Mouse (Mus musculus): ENCODE measurements around the gene Erich6b. TPM values are rescaled to one million over a fixed set of nuclear protein-coding genes. Genes with fewer than 3 reads are reported as not detected.

Erich6b gene
- polyA plus RNA-seq, 1 experiment from 2014 or later, result not detected

DNA sequence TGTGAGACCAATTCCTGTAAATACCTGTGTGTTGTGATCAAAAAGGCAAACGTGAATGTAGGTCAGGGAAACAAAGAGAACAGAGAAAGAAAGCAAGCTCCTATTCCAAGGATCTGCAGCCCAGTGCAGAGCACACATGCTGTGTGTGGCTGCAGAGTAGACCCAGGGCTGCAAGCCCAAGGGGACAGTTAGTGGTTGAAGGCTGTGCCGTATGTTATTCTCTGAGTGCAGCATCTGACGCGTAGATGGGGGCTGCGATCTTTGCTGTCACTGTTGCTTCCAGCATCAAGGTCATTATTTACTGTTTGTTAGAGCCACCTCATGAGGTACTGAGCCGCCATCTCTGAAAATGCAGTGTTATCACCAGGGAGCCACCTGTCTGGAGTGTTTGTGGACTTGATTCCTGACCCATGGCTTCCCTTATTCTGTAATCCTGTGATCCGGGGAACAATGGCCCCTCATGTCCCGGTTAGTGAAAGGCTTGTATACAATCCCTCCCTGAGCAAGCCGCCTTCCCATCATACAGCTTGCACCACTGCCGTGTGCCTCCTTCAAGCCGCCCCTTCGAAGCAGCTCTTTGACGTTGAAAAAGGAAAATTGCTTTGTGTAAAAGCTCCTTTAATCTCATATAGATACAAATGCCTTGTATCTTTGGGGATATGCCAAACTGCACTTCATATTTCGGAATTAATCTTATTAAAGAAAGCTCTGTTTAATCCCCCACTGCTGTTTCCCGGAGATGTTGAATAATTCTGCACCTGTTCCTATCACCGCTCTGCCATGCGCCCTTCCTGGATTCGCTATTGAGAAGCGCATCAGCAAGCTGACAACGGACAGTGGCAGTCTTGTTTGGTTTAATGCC lies 5.1 kb downstream of the Erich6b start:
- Histone ChIP-seq H3K27ac (peak overlapping the region; percentile 40), H3K9me3 (replicated peaks) (no peaks in the 10 kb centered on the region), H3K27me3 (no peaks in the 10 kb centered on the region), H3K4me3 (no peak overlapping the region), H3K9ac (0 out of 2 replicates have a peak overlapping the region, but pooled peaks have one; percentile 16), H3K36me3 (ENCODE audit: poor library complexity, severe bottlenecking) (no peaks in the 10 kb centered on the region), H3K4me1 (peaks cover 18% of the 10 kb centered on the region), H3K4me2 (peak overlapping the region; percentile 32)
- peak; percentile 70 for ATAC-seq
- WGBS, result 21% methylated on average over 20 of the region's 20 CpGs

- no peak overlapping the region for H3K4me3 ChIP-seq
- no peaks in the 10 kb centered on the region for H3K36me3 ChIP-seq (ENCODE audit: poor library complexity, severe bottlenecking)
Observed at GRCm38 (mm10) chr14:75660936-75661335, 18.9 kb downstream of the Erich6b start.

DNA sequence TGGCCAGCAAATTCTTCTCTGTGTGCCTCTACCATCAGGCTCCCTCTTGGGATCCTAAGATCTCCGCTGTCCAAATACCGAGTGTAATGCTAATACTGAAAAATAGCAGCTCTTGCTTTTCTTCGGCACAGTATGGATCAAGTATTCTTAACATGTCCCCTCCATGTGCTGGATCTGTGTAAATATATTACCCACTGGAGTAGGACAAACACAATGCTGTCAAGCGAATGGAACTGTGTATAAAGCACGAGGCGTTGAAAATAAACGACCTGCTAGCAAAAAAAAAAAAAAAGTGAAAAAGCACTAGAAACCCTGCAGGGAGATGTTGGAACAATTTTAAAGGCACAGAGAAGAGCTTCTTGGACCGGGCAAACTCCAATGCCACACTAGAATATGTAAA lies 19.5 kb downstream of the Erich6b start:
- no peak overlapping the region for H3K27ac ChIP-seq
- H3K36me3 ChIP-seq (ENCODE audit: poor library complexity, severe bottlenecking), result no peaks in the 10 kb centered on the region
- no peak for ATAC-seq
- 45% methylated on average over 8 of the region's 8 CpGs for WGBS
- no peak overlapping the region for H3K4me2 ChIP-seq
- no peak overlapping the region for H3K4me3 ChIP-seq
- H3K27me3 ChIP-seq, result no peaks in the 10 kb centered on the region
- no peak overlapping the region for H3K9ac ChIP-seq
- no peaks in the 10 kb centered on the region for H3K9me3 ChIP-seq (replicated peaks)
- H3K4me1 ChIP-seq, result peaks cover 17% of the 10 kb centered on the region

More at GRCm38 (mm10) chr14:75660936-75661335, 18.9 kb downstream of the Erich6b start:
- Histone ChIP-seq H3K27ac (no peak overlapping the region), H3K4me2 (no peak overlapping the region), H3K27me3 (no peaks in the 10 kb centered on the region), H3K9ac (no peak overlapping the region), H3K9me3 (replicated peaks) (no peaks in the 10 kb centered on the region), H3K4me1 (peaks cover 17% of the 10 kb centered on the region)
- 68% methylated on average over 6 of the region's 6 CpGs for WGBS
- ATAC-seq, result no peak

DNA sequence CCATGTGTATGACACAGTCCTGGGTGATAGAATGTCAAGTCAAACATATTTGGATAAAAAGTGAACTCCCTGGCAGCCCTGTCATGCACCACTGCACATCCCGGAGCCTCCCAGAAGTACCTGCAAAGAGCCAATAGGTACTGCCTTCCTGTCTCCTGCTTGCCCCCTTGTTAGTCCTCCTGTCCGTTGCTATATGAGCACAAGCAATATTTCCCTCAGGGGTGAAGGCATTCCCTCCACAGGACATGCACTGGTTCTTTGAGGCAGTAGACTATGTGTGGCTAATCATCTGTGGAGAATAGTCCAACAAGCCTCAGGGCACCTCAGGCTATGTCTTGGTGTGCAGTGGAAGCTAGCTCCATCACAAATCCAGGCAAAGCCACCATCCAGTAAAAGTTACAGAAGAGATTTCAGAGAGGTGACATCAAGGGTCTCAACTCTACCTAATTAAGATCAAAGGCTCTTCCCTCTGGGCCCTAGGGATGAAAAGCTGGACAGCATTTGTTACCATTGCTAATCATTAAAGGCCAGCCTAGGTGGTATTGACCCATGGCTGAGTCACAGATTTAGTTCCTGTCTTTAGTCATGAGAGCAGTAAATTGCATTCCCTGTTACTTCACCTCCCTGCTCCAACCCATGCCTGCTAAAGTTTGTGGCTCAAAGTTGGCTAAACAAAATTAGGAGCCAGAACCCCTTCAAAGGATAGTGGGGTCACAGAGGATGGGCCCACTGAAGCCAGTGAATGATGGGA lies 23.5 kb downstream of the Erich6b start:
- no peaks in the 10 kb centered on the region for H3K27me3 ChIP-seq
- H3K27ac ChIP-seq, result no peak overlapping the region
- no peak overlapping the region for H3K4me2 ChIP-seq
- no peaks in the 10 kb centered on the region for H3K36me3 ChIP-seq (ENCODE audit: poor library complexity, severe bottlenecking)
- 86% methylated on average over 2 of the region's 2 CpGs for WGBS
- no peak overlapping the region for H3K4me3 ChIP-seq
- H3K9me3 ChIP-seq (replicated peaks), result no peaks in the 10 kb centered on the region
- no peak for ATAC-seq
- peaks cover 9% of the 10 kb centered on the region for H3K4me1 ChIP-seq
- no peak overlapping the region for H3K9ac ChIP-seq

DNA sequence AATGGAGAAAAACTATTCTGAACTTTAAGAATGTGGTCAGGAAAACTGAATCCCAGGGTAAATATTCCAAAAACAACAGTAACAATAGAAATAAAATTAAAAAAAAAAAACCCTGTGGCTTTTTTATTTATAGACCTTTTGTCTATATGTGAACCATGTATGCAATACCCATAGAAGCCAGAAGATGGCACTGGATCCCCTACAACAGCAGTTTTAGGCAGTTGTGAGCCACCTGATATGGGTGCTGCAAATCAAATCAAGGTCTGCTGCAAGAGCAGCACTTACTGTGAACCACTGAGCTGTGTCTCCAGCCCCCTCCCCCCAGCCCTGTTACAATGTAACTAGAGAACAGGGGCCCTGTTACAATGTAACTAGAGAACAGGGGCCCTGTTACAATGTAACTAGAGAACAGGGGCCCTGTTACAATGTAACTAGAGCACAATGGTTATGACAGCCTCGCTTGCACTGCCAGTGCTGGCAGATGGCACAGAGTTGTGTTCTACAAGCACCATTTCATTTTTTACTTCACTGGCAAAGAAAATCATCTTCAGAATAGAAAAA lies 27.1 kb downstream of the Erich6b start:
- no peak overlapping the region for H3K4me3 ChIP-seq
- no peaks in the 10 kb centered on the region for H3K9me3 ChIP-seq (replicated peaks)
- no peak overlapping the region for H3K9ac ChIP-seq
- no peaks in the 10 kb centered on the region for H3K27me3 ChIP-seq
- WGBS, result 85% methylated on average over 1 of the region's 1 CpGs
- no peak overlapping the region for H3K27ac ChIP-seq
- no peak for ATAC-seq
- no peaks in the 10 kb centered on the region for H3K4me1 ChIP-seq
- no peaks in the 10 kb centered on the region for H3K36me3 ChIP-seq (ENCODE audit: poor library complexity, severe bottlenecking)
- H3K4me2 ChIP-seq, result no peak overlapping the region

- no peak for ATAC-seq
- Histone ChIP-seq H3K27ac (no peak overlapping the region), H3K4me1 (no peaks in the 10 kb centered on the region), H3K9me3 (replicated peaks) (no peaks in the 10 kb centered on the region), H3K36me3 (ENCODE audit: poor library complexity, severe bottlenecking) (no peaks in the 10 kb centered on the region), H3K4me3 (no peak overlapping the region), H3K9ac (no peak overlapping the region), H3K27me3 (no peaks in the 10 kb centered on the region), H3K4me2 (no peak overlapping the region)
- WGBS, result 46% methylated on average over 6 of the region's 6 CpGs
Observed at GRCm38 (mm10) chr14:75676316-75676715, 34.3 kb downstream of the Erich6b start.

GRCm38 (mm10) chr14:75690428-75690827 lies 48.4 kb downstream of the Erich6b start:
- ATAC-seq, result no peak

DNA sequence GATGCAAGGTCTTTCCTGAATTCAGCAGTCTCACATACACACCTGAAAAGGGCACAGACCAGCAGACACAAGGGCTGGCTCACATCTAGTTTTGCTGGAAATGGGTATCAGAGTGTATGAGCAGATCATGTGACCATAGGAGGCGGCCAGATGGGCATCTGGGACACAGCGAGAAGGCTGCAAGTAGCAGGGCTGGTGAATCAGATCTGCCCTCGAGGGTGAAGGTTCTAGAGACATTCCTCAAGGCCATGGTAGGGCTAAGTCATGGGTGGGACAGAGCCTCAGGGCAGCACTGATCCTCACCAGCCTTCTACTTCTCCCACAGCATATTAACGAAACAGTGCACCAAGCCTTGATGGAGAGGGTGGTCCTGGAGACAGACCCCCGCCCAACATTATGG lies 54.0 kb downstream of the Erich6b start:
- WGBS, result 84% methylated on average over 5 of the region's 5 CpGs
- H3K27me3 ChIP-seq, result no peaks in the 10 kb centered on the region
- no peak for ATAC-seq

More at GRCm38 (mm10) chr14:75690428-75690827, 48.4 kb downstream of the Erich6b start:
- H3K36me3 ChIP-seq (ENCODE audit: poor library complexity, severe bottlenecking), result no peaks in the 10 kb centered on the region
- 90% methylated on average over 2 of the region's 2 CpGs for WGBS
- H3K27ac ChIP-seq, result no peak overlapping the region
- no peak overlapping the region for H3K9ac ChIP-seq
- no peak overlapping the region for H3K4me3 ChIP-seq
- no peak overlapping the region for H3K4me2 ChIP-seq
- H3K4me1 ChIP-seq, result no peaks in the 10 kb centered on the region
- no peaks in the 10 kb centered on the region for H3K27me3 ChIP-seq
- H3K9me3 ChIP-seq (replicated peaks), result 0 out of 2 replicates have a peak, but pooled peaks cover 5% of the 10 kb centered on the region

GRCm38 (mm10) chr14:75697928-75698327 lies 55.9 kb downstream of the Erich6b start:
- WGBS, result 88% methylated on average over 1 of the region's 1 CpGs
- Histone ChIP-seq H3K4me3 (no peak overlapping the region), H3K27me3 (no peaks in the 10 kb centered on the region), H3K4me1 (no peaks in the 10 kb centered on the region), H3K9me3 (replicated peaks) (0 out of 2 replicates have a peak, but pooled peaks cover 5% of the 10 kb centered on the region), H3K27ac (no peak overlapping the region), H3K4me2 (no peak overlapping the region), H3K36me3 (ENCODE audit: poor library complexity, severe bottlenecking) (peaks cover 10% of the 10 kb centered on the region), H3K9ac (no peak overlapping the region)
- ATAC-seq, result no peak

More for the DNA sequence above, 54.0 kb downstream of the Erich6b start:
- Histone ChIP-seq H3K27ac (no peak overlapping the region), H3K4me2 (no peak overlapping the region), H3K9ac (no peak overlapping the region), H3K9me3 (replicated peaks) (0 out of 2 replicates have a peak, but pooled peaks cover 5% of the 10 kb centered on the region), H3K4me1 (no peaks in the 10 kb centered on the region), H3K4me3 (no peak overlapping the region), H3K36me3 (ENCODE audit: poor library complexity, severe bottlenecking) (peaks cover 2% of the 10 kb centered on the region)

DNA sequence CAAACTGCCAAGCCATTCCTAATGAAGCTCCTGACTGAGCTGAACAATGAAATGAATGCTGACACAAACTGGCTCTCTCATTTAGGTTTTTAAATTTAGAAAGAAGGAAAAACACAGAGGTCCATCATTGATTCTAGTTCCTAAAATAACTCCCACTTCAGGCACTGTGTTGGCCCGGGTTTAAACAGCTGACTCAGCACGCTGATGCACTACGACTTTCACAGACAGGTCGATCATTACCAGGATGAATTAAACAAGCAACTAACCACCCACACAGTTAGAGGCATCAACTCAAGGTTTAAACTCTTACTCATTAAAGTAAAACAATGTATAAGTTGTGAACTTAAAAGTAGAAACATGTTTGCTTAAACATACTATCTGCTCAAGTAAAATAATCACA lies 64.6 kb downstream of the Erich6b start:
- peaks cover 83% of the 10 kb centered on the region for H3K36me3 ChIP-seq (ENCODE audit: poor library complexity, severe bottlenecking)
- no peak overlapping the region for H3K4me3 ChIP-seq

GRCm38 (mm10) chr14:75707771-75708170 lies 65.7 kb downstream of the Erich6b start:
- no peak for ATAC-seq
- Histone ChIP-seq H3K27me3 (no peaks in the 10 kb centered on the region), H3K36me3 (ENCODE audit: poor library complexity, severe bottlenecking) (peaks cover 92% of the 10 kb centered on the region), H3K4me1 (no peaks in the 10 kb centered on the region), H3K9ac (no peak overlapping the region), H3K27ac (no peak overlapping the region), H3K9me3 (replicated peaks) (no peaks in the 10 kb centered on the region), H3K4me3 (no peak overlapping the region), H3K4me2 (no peak overlapping the region)
- WGBS, result 32% methylated on average over 7 of the region's 7 CpGs

More for the DNA sequence above, 64.6 kb downstream of the Erich6b start:
- no peak overlapping the region for H3K27ac ChIP-seq
- ATAC-seq, result no peak
- no peaks in the 10 kb centered on the region for H3K27me3 ChIP-seq
- no peak overlapping the region for H3K4me2 ChIP-seq
- 89% methylated on average over 4 of the region's 4 CpGs for WGBS
- no peaks in the 10 kb centered on the region for H3K9me3 ChIP-seq (replicated peaks)
- no peaks in the 10 kb centered on the region for H3K4me1 ChIP-seq
- H3K9ac ChIP-seq, result no peak overlapping the region

DNA sequence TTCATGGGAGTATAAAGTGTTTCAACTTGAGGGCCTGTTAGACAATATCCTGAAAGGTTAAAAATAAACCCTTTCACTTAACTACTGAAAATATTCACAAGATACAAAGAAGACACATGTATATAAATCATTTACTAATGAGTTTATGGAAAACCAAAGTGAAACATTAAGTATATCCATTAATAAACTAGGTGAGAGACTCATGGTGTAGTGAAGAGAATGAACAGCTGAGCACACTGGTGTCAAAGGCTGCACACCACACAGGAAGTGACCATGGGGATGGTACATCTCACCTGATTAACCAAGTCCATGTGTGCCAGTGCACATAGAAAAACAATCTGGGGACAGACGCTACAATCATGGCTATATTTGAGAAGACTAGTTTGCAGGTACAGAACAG lies 66.9 kb downstream of the Erich6b start:
- H3K4me2 ChIP-seq, result no peak overlapping the region
- ATAC-seq, result no peak
- no peaks in the 10 kb centered on the region for H3K4me1 ChIP-seq
- no peaks in the 10 kb centered on the region for H3K9me3 ChIP-seq (replicated peaks)
- H3K27ac ChIP-seq, result no peak overlapping the region
- H3K9ac ChIP-seq, result no peak overlapping the region
- 92% methylated on average over 1 of the region's 1 CpGs for WGBS
- H3K27me3 ChIP-seq, result no peaks in the 10 kb centered on the region
- H3K4me3 ChIP-seq, result no peak overlapping the region
- H3K36me3 ChIP-seq (ENCODE audit: poor library complexity, severe bottlenecking), result peaks cover 87% of the 10 kb centered on the region
